Mouse (Mus musculus) embryo, embryonic 11 days (tissue): ENCODE results near the gene S1pr4.

Experiments
- DNase-seq: peaks from one replicate; pipeline ENCODE4 v3.0.0-alpha.2; 2015

Gene S1pr4

DNA sequence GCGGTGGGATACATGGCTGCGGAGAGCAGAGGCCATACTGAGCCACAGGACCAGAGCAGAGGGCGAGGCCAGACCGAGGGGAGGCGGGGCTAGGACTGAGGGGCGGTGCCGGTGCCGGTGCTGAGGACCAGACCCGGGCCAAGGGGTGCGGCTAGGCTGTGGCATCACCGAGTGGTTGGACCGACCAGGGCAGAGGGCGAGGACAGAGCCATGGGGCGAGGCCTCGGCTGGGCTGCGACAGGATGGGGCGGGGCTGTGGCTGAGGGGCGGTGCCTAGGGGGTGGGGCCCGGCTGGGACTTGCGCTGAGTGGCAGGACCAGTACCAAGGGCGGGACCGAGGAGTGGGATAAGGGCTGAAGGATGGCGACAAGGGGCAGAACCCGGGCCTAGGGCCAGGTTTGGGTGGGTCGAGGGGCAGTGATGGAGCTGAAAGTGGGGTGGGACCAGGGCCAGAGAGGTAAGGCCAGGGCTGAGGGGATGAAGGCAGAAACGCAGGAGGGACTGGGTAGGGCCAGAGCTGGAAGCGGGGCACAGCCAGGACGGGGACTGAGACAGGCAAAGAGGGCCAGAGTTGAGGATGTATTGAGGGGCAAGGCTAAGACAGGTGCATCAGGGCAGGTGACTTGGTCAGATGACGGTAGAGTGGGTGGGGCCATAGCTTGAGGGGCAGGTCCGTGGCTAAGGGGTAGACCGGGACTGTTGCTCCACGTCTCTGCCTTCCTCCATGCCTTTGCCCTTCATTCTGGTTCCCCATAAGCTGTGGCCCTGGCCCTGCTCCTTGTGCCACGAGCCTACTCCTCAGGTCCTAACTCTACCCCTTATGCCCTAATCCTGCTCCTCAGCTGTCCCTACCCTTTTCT, 35.3 kb downstream of the S1pr4 start:
- DNase-seq = peak; percentile 83

GRCm38 (mm10) chr10:81463531-81463930, 36.4 kb downstream of the S1pr4 start:
- no peak for DNase-seq

GRCm38 (mm10) chr10:81462917-81463316, 37.0 kb downstream of the S1pr4 start:
- no peak for DNase-seq

GRCm38 (mm10) chr10:81462415-81462804, 37.5 kb downstream of the S1pr4 start:
- no peak for DNase-seq

GRCm38 (mm10) chr10:81461673-81462414, 38.1 kb downstream of the S1pr4 start:
- DNase-seq = no peak

DNA sequence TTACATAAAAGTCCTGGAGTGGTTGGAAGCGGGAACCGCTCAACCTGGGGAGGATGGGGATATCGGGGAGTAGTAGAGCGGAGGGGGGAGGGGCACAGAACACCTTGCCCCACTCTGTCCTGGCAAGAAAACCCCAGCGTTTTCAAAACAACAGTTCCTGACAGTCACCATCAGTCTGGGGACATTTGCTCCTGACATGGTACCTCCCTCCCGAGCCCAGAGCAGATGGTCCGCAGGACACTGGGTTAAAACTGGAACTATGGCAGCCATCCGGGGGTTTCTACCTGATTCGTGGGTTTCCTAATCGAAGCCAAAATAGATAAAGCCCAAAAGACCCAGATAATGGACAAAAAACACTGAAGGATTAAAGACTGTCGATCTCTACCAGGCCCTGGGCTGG, 39.0 kb downstream of the S1pr4 start:
- no peak for DNase-seq

GRCm38 (mm10) chr10:81460471-81460870, 39.5 kb downstream of the S1pr4 start:
- no peak for DNase-seq

DNA sequence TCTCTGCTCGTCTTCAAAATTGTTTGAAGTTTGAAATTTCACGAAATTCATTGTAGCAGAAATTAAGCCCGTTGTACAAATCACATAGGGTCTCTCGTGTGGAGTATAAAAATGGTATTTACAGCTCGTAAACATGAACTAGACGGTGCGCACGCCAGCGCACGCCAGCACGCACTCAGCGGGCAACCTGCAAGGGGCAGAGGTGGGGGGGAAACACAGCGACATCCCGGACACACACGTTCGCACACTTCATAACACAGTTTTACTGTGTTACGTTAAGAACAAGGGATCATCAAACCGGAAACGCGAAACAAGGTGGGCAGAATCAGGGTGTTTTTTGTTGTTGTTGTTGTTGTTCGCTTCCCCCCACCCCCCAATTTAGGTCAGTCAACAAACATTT, 40.5 kb downstream of the S1pr4 start:
- no peak for DNase-seq

GRCm38 (mm10) chr10:81458267-81458666, 41.7 kb downstream of the S1pr4 start:
- no peak for DNase-seq

DNA sequence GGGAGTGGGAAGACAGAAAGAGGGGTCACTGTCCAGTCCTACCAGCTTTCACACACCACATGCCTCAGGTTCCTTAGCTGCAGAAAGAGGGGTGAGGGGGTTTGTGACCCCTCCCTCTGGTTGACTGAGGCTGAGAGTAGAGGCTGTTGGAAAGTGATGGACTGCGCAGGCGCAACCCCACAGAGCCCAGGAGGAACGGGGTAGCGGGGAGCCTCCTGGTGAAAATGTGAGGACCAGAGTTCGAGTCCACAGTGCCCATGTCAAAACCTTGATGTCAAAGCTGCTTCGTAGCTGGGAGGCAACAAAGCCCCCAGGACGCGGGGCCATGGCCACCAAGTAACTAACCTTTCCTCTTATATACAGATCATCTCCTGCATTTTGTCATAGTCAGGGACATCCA, 42.3 kb downstream of the S1pr4 start:
- no peak for DNase-seq

- DNase-seq = no peak
Observed at GRCm38 (mm10) chr10:81456983-81457563, 42.9 kb downstream of the S1pr4 start.

DNA sequence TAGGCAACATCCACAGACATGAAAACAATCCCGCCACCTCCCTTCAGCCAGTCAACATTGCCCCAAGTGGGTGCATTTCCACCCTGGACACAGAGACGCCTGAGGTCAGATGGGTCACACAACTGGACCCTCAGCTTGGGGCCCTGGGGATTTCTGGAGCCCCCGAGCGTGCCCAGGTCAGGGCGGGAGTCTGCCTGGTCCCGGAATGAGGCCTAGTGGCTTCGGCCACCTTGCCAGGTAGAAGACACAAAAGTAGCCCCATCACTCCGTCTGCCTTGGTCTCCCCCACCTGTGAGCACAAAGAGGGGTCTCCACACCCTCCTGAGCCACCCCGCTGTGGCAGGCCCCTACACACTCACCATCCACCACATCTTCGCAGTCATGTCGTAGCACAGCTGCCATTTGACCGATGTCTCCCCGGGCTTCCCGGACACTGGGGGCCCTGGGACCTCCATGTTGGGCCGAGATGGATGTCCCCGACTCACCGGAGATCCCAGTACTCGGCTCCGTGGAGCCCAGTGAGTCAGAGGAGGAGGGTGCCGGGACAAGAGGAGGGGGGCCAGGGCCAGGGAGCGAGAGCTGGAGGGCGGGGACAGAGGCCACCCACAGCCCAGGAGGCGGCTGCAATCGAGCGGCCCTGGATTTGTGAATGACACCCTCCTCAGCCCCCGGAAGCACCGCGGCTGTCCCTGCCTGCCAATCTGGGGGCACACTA, 44.6 kb downstream of the S1pr4 start, which contains the start of gene Nfic:
Nfic (minus strand) TSS at position 455 of the 715 bp plus-strand sequence.
- DNase-seq = no peak

- no peak for DNase-seq
Observed at GRCm38 (mm10) chr10:81454106-81454505, 45.8 kb downstream of the S1pr4 start.

DNA sequence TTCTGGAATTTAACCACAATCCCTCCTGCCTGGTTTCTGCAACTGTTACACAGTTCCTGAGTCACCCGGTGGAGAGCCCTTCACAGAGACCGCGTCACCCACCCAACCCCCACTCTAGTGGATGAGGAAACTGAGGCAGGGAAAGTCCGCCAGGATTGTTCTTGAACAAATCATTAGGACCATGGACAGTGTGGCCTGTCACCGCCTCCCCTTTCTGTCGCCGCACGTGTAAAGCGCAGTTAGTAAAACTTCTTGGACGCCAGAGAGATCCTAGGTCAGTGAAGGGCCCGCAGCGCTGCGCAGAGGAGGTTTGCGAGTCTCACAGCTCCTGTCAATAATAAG, 47.0 kb downstream of the S1pr4 start:
- DNase-seq = no peak

DNA sequence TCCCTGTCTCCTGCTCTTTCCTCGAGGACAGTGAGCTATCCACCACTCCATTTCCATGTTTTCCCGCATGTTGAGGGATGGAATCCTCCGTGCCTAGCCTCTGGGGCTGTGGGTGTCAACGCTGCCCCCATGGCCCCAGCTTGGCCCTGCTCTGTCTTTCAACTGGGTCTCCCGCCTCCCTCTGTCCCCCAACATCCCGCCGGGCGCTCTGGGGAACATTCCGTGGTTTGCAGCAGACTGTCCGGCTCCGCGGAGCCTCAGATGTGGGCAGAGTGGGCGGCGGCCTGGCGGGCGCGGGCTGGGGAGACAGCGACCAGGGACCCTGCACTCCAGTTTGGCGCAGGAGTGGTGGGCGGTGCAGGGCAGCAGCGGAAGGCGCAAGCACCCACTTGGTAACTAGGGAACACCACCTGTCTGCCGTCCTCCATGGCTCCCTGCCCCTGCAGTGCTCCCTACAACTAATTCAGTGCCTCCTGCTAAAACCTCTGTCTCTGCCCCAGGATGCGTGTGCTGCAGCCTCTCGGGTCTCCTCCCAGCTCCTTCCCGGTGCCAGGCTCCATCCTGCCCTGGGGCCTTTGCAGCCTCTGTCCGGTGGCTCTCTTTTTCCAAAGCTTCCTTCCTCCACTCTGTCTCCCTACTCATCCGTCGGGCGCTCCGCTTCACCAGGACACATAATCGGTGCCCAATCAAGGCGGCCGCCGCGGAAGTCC, 47.5 kb downstream of the S1pr4 start:
- DNase-seq = no peak

GRCm38 (mm10) chr10:81451365-81451745, 48.6 kb downstream of the S1pr4 start:
- no peak for DNase-seq

- no peak for DNase-seq
Observed at GRCm38 (mm10) chr10:81450641-81451364, 49.1 kb downstream of the S1pr4 start.

- peak; percentile 88 for DNase-seq
Observed at GRCm38 (mm10) chr10:81450140-81450539, 49.8 kb downstream of the S1pr4 start.
